Mouse (Mus musculus) urinary bladder, postnatal 4 days (tissue): Measurements from ENCODE around the gene Dnah12.
"Not testable (repeated sequence)": the region's sequence is repeated elsewhere in the genome, so short reads cannot be mapped to it uniquely, and the experiment has no call there.

Experiments
- DNase-seq, 2 experiments: peaks; one replicate each; pipeline ENCODE4 v3.0.0; 2021 to 2022; ENCODE audit warnings: low spot score in 2 of 2

The Dnah12 gene

DNA sequence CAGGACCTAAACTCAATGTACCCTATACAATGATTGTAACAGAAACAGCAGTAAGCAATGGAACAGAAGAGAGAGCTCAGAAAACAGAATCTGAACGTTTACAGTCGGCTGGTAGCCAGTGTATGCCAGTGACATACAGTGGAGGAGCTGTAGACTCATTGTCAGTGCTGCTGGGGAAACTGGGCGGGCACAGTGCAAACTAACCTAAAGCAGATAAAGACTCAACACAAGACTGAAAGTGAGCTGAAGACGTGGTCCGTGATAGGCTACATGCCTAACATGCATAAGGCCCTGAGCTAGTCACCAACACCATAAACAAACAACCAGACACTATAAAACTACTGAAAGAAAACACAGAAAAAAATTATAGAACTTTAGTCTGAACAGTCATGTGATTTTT is 188.6 kb downstream of the Dnah12 start:
- no peak for DNase-seq

DNA sequence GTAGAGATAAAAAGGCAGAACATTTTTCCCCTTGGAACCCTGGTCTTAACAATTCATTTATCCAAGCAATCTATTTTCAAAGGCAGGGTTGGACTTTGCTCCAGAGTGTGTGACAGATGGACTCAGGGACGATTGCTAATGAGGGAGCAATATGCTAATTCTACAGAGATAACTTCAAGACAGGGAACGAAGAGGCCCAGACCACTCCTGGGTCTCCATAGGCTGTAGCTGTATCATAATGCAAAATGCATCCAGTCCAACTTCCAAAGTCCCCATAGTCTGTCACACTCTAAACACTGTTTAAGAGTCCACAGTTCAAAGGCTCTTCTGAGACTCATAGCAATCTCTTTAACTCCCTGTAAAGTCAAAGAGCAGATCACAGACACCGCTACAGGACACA is 194.2 kb downstream of the Dnah12 start:
- DNase-seq, result no peak

DNA sequence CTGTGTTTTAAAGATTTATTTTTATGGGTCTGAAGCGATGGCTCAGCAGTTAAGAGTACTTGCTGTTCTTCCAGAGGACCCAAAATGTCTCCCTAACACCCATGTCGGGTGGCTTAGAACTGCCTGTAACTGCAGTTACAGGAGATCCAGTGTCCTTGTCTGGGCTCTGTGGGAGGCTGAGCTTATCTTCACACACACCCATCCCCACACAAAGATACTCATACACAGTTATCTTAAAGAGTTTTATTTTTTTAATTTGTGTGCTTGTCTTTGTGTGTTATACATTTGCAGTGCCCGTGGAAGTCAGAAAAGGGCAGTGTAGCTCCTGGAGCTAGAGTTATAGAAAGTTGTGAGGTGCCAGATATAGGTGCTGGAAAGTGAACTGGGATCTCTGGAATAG is 197.7 kb downstream of the Dnah12 start:
- DNase-seq, result no peak

DNA sequence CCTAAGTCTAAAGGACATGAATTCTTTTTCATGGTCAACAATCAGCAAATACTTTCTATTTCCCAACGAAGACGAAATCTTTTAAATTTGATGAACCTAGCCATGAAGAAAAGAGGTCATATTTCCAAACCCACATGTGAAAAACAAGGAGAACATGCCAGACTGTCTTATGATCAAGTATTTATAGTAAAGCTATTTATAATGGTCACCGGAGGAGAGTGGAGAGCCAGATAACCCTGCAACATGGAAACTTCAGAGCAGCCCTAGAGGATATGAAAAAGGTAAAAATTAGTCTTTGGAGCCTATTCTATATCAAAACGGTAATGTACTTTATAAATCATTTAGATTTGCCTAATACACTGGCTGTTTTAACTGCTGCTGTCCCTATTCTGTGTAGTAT is 201.3 kb downstream of the Dnah12 start, which contains the start of gene Asb14:
Gene Asb14 (plus strand): TSS at position 166 of the 400 bp plus-strand sequence.
- no peak for DNase-seq

DNA sequence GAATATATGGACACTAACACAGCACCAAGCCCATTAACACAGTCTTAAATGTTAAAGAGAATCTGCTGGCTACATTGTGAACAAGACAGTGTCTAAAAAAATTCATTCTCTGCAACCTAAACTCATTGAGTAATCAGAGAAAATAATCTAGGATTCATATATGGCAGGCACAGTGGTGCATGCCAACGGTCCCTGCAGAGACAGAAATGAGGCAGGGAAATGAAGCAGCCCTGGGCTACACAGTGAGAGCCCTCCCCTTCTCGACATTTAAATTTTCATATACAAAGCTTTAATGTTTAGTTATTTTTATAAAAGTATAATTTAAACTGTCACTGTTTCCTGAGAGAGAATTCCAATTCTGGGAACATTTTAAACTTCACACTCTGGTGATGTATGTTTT is 206.4 kb downstream of the Dnah12 start:
- no peak for DNase-seq

DNA sequence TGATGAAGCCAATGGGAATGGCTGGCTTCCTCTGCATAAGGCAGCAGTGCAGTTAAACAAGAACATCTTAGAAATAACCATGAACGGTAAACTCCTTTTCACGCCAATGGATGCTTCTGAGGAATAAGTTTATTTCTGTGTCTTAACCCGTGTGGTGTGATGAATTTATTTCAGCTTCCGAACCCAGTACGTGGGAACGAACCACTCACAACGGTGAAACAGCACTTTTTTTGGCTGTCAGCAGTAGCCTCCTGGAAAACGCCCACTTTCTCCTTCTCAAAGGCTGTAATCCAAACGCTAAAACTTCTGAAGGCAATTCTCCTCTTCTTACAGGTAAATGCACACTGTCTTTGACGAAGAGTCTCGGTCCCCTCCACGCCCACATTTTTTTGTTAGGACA is 207.8 kb downstream of the Dnah12 start:
- no peak for DNase-seq

DNA sequence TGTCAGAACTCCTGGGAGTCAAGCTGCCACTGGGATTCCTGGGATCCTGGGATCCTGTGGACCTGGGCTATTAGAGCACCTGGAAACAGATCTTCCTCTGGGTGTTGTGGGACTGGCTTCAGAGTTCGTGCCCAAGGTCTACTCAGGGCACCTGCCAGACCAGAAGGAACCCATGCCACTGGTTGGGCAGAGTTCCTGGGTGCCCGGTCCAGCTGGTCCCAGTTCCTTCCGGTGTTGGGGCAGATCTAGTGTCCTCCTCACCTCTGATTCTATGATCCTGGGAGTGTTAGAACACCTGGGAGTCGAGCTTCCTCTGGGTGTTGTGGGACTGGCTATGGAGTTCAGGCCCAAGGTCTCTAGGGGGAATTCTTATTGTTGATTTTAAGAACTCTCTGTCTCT is 214.3 kb downstream of the Dnah12 start:
- no peak for DNase-seq

DNA sequence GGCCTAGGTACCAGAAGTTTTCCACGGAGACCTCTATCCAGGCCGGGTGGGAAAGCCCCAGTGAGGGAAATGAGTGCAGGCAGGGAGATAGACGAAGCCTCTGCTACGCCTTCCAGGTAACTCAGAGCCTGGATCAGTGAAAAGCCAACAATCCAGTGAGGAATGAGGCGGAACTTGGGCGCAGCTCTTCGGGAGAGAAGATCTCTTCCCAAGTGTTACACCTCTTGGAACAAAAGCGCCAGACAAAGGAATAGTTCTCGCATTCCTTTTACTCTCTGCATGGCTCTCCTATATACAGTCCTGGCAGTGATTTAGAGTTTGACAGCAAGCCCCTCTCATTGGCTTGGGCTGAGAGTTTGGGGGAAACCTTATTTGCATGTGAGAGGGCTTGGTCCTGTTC is 217.4 kb downstream of the Dnah12 start:
- DNase-seq, result not testable (repeated sequence)

DNA sequence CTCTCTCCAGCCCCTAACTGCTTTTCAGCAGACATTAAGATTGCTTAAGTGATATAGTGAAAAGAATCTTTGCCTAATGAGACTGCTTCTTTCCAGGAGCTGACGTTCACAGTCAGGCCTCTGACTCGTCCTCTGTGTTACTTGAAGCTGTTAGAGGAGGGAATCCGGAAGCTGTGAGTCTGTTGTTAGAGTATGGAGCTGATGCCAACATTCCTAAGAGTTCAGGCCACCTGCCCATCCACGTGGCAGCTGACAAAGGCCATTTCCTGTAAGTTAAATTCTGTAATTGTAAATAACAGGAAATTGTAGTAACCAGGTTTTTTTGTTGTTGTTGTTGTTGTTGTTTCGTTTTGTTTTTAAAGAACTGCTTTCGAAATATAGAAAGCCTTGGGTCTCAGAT is 218.1 kb downstream of the Dnah12 start:
- DNase-seq, result no peak

DNA sequence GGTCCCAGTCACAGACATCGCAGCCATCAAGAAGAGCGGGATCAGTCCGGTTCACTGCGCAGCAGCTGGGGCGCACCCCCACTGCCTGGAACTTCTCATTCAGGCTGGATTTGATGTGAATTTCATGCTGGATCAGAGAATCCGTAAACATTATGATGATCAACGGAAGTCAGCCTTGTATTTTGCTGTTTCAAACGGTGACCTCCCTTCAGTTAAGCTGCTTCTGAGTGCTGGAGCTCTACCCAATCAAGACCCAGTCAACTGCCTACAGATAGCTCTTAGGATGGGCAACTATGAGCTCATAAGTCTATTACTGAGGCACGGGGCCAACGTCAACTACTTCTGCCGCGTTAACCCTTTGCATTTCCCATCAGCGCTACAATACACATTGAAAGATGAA is 218.8 kb downstream of the Dnah12 start:
- DNase-seq, result no peak

DNA sequence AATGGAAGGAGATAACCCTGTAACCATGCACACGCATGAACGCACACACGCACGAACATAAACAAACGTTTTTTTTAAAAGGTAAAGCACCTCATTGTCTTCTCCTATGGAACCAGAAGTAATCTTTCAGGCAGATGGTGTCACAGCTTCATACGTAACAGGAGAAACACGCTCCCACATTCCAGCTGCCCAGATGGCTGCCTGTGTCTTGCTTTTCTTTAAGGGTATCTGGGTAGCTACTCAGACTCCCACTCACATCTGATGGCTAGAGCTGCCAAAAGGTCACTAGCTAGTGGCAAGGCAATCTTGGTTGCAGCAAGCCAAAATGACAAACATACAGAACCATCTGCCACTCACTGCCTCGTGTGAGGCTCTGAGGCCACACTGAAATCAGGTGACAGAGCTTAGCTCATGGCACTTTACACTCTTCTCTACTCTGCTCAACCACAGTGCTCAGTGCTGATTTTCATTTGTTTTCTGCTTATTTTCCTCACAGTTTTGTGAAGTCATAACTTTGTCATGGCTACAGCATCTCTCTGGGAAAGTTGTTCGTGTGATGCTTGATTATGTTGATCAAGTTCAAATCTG is 220.7 kb downstream of the Dnah12 start:
- DNase-seq, result no peak

DNA sequence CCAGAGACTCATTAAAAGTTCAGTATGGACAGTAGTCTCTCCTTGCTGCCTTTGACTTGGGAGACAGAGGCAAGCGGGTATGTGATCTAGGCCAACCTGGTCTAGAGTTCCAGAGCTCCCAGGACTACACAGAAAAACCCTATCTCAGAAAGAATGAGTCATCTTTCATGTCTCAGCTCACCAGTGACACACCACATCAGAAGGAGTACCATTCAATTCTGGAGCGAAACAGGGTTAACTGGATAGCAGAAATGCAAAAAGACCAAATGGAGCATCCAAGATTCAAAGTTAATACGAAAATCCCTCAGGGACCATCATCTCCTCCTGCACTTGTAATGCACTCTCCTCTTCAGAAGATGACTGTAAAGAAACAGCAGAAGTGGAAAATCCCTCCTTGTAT is 226.2 kb downstream of the Dnah12 start:
- DNase-seq, result no peak

DNA sequence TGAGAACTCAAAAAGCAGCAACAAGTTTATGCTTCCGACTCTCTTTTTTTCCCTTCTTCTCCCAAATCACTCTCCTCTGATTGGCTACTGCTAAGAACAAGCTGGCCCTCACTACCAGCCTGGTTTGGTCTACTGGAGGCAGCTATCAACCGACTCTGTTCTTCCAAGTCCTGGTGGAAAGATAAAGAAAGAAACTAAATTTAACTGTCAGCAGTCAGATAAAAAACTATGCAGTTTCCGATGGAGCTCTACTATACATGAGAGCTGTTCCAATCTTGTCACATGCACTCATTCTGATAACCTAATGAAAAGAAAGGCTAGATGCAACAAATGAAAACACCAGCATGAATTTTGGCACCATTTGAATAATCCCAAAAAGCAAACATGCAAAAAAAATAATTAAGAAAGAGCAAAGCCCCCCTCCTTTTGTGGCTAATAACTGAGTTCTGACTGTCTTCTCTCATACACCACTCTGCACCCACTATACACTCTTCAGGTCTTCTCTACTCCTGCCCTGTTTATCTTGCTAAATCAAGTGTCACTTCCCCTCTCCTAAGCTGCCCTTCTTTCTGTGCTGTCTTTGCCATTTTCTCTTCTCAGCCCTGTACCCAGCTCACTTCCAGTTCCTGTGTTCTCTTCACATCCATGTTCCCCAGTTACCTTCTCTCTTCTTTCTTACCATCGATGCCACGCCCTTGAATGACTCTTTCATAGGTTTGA is 230.8 kb downstream of the Dnah12 start:
- no peak for DNase-seq

DNA sequence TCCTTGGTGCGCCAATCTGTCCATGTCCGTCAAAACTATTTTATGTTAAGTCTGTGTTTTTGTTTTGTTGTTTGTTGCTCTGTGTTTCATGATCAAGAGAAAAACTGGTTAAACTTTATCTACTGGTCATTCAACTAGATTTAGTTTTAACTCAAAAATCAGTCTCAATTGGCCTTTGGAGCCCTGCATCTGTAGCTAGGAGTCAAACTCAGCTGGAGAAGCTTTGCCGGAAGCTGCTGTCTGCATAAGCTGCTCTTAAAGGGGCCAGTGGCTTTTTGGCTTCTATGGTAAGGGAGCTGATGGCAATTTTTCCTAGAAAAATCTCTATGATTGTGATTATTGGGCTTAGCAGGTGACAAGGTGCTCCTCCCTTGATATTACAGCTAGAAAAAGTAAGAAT is 241.8 kb downstream of the Dnah12 start:
- no peak for DNase-seq

DNA sequence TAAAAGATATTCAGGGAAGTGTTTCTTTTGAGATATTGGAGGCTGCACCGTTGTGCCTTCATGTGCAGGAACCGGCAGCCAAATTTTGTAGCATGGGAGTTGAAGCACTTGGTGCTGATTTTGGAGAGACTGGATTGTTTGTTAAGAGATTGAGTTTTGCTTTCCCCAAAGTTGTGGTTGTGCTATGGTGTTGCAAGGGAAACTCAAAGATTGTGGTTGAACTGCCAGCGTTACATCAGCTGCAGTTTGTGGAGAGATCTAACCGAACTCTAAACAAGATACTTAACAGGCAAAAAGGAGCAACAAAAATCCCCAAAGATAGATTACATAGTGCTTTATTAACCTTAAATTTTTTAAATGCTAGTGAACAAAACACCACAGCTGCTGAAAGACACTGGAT is 242.5 kb downstream of the Dnah12 start:
- DNase-seq, result no peak
